Mouse (Mus musculus) spleen, adult 2 months (tissue): ENCODE measurements around the gene Enho.

Experiments used
- CTCF ChIP-seq: fragments of 200-500 bp; IDR thresholded peaks from 2 replicates; pipeline ENCODE4 v1.5.1; 2011; ENCODE audit warnings: mild to moderate bottlenecking, inconsistent platforms; ENCODE audit not compliant: insufficient read depth, insufficient read length, insufficient replicate concordance; ENCODE audit errors: extremely low read depth
- POLR2A ChIP-seq: fragments of 200-500 bp; IDR thresholded peaks from 2 replicates; pipeline ENCODE4 v1.6.1; 2011; ENCODE audit warnings: low read depth, low read length, inconsistent platforms

DNA sequence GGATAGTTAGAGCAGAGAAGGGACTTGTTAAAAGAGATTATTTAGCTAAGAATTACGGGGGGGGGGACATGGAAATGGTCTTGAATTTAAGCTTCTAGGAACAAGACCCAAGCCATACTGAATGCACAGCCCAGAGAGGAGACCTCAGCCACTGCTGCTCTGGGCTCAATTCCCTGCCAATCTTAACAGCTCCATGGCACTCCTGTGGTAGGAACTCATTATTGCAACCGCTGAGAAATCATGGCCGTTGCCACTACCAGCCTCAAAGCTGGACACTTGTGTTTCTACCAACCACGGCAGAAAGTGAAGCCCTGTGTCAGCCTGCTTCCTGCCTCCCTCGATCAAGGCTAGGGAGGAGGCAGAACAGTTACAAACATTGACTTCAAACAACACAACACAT lies 5.4 kb upstream of the Enho start:
- no peak for TF ChIP-seq POLR2A
- no peak for TF ChIP-seq CTCF
